In genomic region chr16:13336503-13337230, GRCm38 (mm10) we compare ENCODE assay signal across 10 mouse cellular contexts.
DNase-seq lines count a peak whose midpoint lies in the region; ATAC-seq and TF ChIP-seq lines count a peak whose summit lies in the region.
"Had no signal": no experiment of that assay in that cellular context is flagged by ENCODE, and none has a peak within 500 bp of the region (broad histone marks: within the 10 kb centered on the region; RNA-seq: fewer than 3 reads in every experiment).

No protein-coding gene starts in this region.

- peaks cover 0 to 4% of the 10 kb centered on the region in 2 experiments; a peak in 1 of 4 replicates for H3K4me1 ChIP-seq in CH12.LX (ENCODE audit: control insufficient read depth in 1 of 2, insufficient read depth in 2 of 2)
- H3K4me1 ChIP-seq in heart, embryonic 11.5 days (ENCODE audit: control insufficient read depth, insufficient read depth, low read length), result peaks cover 8% of the 10 kb centered on the region
- no peaks in the 10 kb centered on the region; the same call in 1 of the 2 replicates for H3K4me1 ChIP-seq in hindbrain, embryonic 13.5 days (replicated peaks)

- no peaks in the 10 kb centered on the region for H3K9me3 ChIP-seq in CH12.LX (replicated peaks; ENCODE audit: low read length)
- H3K9me3 ChIP-seq in heart, embryonic 11.5 days (replicated peaks; ENCODE audit: control insufficient read depth, low read length), result no peaks in the 10 kb centered on the region
- no peaks in the 10 kb centered on the region for H3K9me3 ChIP-seq in hindbrain, embryonic 13.5 days

- WGBS in heart, embryonic 11.5 days (ENCODE audit: insufficient replicate concordance), result 34% methylated on average over 5 of the region's 5 CpGs
- 74% methylated on average over 5 of the region's 5 CpGs for WGBS in hindbrain, embryonic 13.5 days

- H3K27ac ChIP-seq in CH12.LX (ENCODE audit: insufficient read depth, low read depth), result no peak overlapping the region
- no peak overlapping the region for H3K27ac ChIP-seq in heart, embryonic 11.5 days (ENCODE audit: low read depth, low read length)
- no peak overlapping the region for H3K27ac ChIP-seq in hindbrain, embryonic 13.5 days

- dilution Hi-C loops in CH12.LX (cut with MboI; ENCODE audit: extremely low pct_ligation_motif_present, extremely low pct_unique_long_range_greater_than_20kb, low sequenced_read_pairs), result no loop called here

- TF ChIP-seq EP300 in CH12.LX (IDR thresholded peaks at IDR 0.05; ENCODE audit: low read length), result no peak

- 0 out of 2 replicates have a peak, but pooled peaks have one; percentile 26 for ATAC-seq in heart, embryonic 11.5 days (replicated peaks; ENCODE audit: insufficient number of reproducible peaks, low FRiP score, low TSS enrichment)
- no peak for ATAC-seq in hindbrain, embryonic 13.5 days (ENCODE audit: low FRiP score)
- ATAC-seq: midbrain, embryonic 16.5 days had no signal

- TF ChIP-seq POLR2A in CH12.LX (IDR thresholded peaks at IDR 0.05; ENCODE audit: low read depth, low read length), result no peak

- H3K27me3 ChIP-seq in CH12.LX (replicated peaks), result no peaks in the 10 kb centered on the region
- H3K27me3 ChIP-seq in heart, embryonic 11.5 days (ENCODE audit: control insufficient read depth, insufficient read depth, low read length), result no peaks in the 10 kb centered on the region
- H3K27me3 ChIP-seq in hindbrain, embryonic 13.5 days, result no peaks in the 10 kb centered on the region

- peak in 1 of 2 experiments; percentile 34; a peak in 2 of 4 replicates for TF ChIP-seq CTCF in CH12.LX (conservative IDR thresholded peaks at IDR 0.05 in 1 of 2, IDR thresholded peaks at IDR 0.05 in 1 of 2; ENCODE audit: low read depth in 2 of 2, low read length in 2 of 2)

- DNase-seq in adrenal gland, adult 2 months, result peak; percentile 58
- no peak for DNase-seq in adrenal gland, adult 18-20 months (ENCODE audit: low spot score in 2 of 2)
- no peak for DNase-seq in CH12.LX (ENCODE audit: extremely low read depth)
- DNase-seq in lung, adult 18-20 months, result peak; percentile 40 to 69
- DNase-seq in urinary bladder, adult 18-20 months (ENCODE audit: low spot score in 2 of 2), result no peak
- DNase-seq in left cerebral cortex, adult 8-10 months (ENCODE audit: low spot score in 2 of 2), result no peak
- DNase-seq: cerebellum, adult 11 months had no signal

- no peak overlapping the region for H3K4me3 ChIP-seq in CH12.LX (replicated peaks in 1 of 3; ENCODE audit: low read depth in 2 of 3, low read length in 2 of 3, poor library complexity in 1 of 3)
- no peak overlapping the region for H3K4me3 ChIP-seq in heart, embryonic 11.5 days (ENCODE audit: low read depth, low read length)
- H3K4me3 ChIP-seq in hindbrain, embryonic 13.5 days, result no peak overlapping the region

- no peak for TF ChIP-seq RAD21 in CH12.LX (IDR thresholded peaks at IDR 0.05; ENCODE audit: low read depth, low read length)

- no peak overlapping the region for H3K4me2 ChIP-seq in CH12.LX (ENCODE audit: insufficient read depth, low read depth, poor library complexity, severe bottlenecking)
- H3K4me2 ChIP-seq in heart, embryonic 11.5 days, result no peak overlapping the region
- H3K4me2 ChIP-seq in hindbrain, embryonic 13.5 days, result no peak overlapping the region

- no peaks in the 10 kb centered on the region for H3K79me2 ChIP-seq in CH12.LX (replicated peaks; ENCODE audit: control insufficient read depth, extremely low read depth, insufficient read depth, poor library complexity, severe bottlenecking)

- H3K36me3 ChIP-seq in CH12.LX (replicated peaks in 1 of 2; ENCODE audit: control insufficient read depth in 1 of 2, insufficient read depth in 1 of 2, low read length in 1 of 2), result peaks cover 0 to 12% of the 10 kb centered on the region in 2 experiments
- H3K36me3 ChIP-seq in heart, embryonic 11.5 days (ENCODE audit: control insufficient read depth, insufficient read depth, low read length), result no peaks in the 10 kb centered on the region; the same call in 1 of the 2 replicates
- no peaks in the 10 kb centered on the region for H3K36me3 ChIP-seq in hindbrain, embryonic 13.5 days

- H3K9ac ChIP-seq in CH12.LX (ENCODE audit: insufficient read depth, low read depth), result no peak overlapping the region
- no peak overlapping the region for H3K9ac ChIP-seq in heart, embryonic 11.5 days (ENCODE audit: low read depth, low read length)
- no peak overlapping the region for H3K9ac ChIP-seq in hindbrain, embryonic 13.5 days

- in situ Hi-C loops in CH12.LX (cut with MboI; ENCODE audit: low pct_ligation_motif_present, low pct_unique_long_range_greater_than_20kb, low sequenced_read_pairs), result no loop called here

TF ChIP-seq in CH12.LX, 34 proteins besides CTCF, POLR2A, EP300 and RAD21:
- TF ChIP-seq SMC3 (IDR thresholded peaks at IDR 0.05; ENCODE audit: low read depth, low read length), result peak; percentile 17; the same call in 1 of the 2 replicates
- no peak for TF ChIP-seq IRF4 (IDR thresholded peaks at IDR 0.05; ENCODE audit: low read depth, low read length)

Comparison
In these comparisons a context has a peak if more than half of its experiments do, and no peak if none do; other contexts are left out.
1. DNase-seq: peak in adrenal gland, adult 2 months (single experiment) and lung, adult 18-20 months (2 of 2); none in adrenal gland, adult 18-20 months (0 of 2), CH12.LX (single experiment), urinary bladder, adult 18-20 months (0 of 2) and left cerebral cortex, adult 8-10 months (0 of 2).